Mouse (Mus musculus): ENCODE measurements around the gene Dcst2. TPM values are rescaled to one million over a fixed set of nuclear protein-coding genes. Genes with fewer than 3 reads are reported as not detected.

Gene Dcst2
- polyA plus RNA-seq (2012; rRNA removed): 0.03 and 0.06 TPM in 2 replicates

GRCm38 (mm10) chr3:89361675-89362074 is at the start of gene Dcst2:
Dcst2 (plus strand) TSS chr3:89361975.

GRCm38 (mm10) chr3:89322514-89323165 is 39.1 kb upstream of the Dcst2 start, which contains the start of gene Efna3:
Efna3 (minus strand) TSS chr3:89322965.

GRCm38 (mm10) chr3:89337721-89338578 is 23.8 kb upstream of the Dcst2 start, which contains the start of gene Efna4:
Efna4 (minus strand) TSS chr3:89338028.

GRCm38 (mm10) chr3:89349869-89350501 is 11.8 kb upstream of the Dcst2 start, which contains the start of gene Adam15:
Adam15 (minus strand) TSS chr3:89349996.

GRCm38 (mm10) chr3:89365153-89365485 is 3.3 kb downstream of the Dcst2 start, which contains the start of gene Dcst1:
Dcst1 (minus strand) TSS chr3:89365253.

GRCm38 (mm10) chr3:89394006-89394893 is 32.5 kb downstream of the Dcst2 start, which contains the start of gene Zbtb7b:
Zbtb7b (minus strand) TSS chr3:89394776.

GRCm38 (mm10) chr3:89402693-89403092 is 40.9 kb downstream of the Dcst2 start, which contains the start of gene Lenep:
Lenep (minus strand) TSS chr3:89402793.

GRCm38 (mm10) chr3:89411490-89412393 is 50.0 kb downstream of the Dcst2 start, which contains the start of gene Flad1:
Flad1 (minus strand) TSS chr3:89411870.

GRCm38 (mm10) chr3:89418170-89418860 is 56.5 kb downstream of the Dcst2 start, which contains the start of the genes Cks1b and Shc1:
Cks1b (minus strand) TSS chr3:89418383.
Shc1 (plus strand) TSS chr3:89418443.

Other genes with a start within 250 kb of the Dcst2 start
- gene Pklr, start 225.8 kb upstream of the Dcst2 start, polyA plus RNA-seq (2012; rRNA removed): 123 and 144 TPM in 2 replicates
- 0.23 and 0.28 TPM in 2 replicates for gene Hcn3, start 201.8 kb upstream of the Dcst2 start, polyA plus RNA-seq (2012; rRNA removed)
- 26.2 and 28.4 TPM in 2 replicates for gene Clk2, start 197.2 kb upstream of the Dcst2 start, polyA plus RNA-seq (2012; rRNA removed)
- gene Scamp3, start 184.5 kb upstream of the Dcst2 start, polyA plus RNA-seq (2012; rRNA removed): 31.9 and 35.9 TPM in 2 replicates
- gene Fam189b, start 178.8 kb upstream of the Dcst2 start, polyA plus RNA-seq (2012; rRNA removed): 3.6 and 3.7 TPM in 2 replicates
- 14.6 and 18.2 TPM in 2 replicates for gene Gba, start 159.0 kb upstream of the Dcst2 start, polyA plus RNA-seq (2012; rRNA removed)
- gene Thbs3, start 146.8 kb upstream of the Dcst2 start, polyA plus RNA-seq (2012; rRNA removed): 1.1 and 3.1 TPM in 2 replicates
- 71.4 and 87.2 TPM in 2 replicates for gene Mtx1, start 134.9 kb upstream of the Dcst2 start, polyA plus RNA-seq (2012; rRNA removed)
- 0.08 and 0.14 TPM in 2 replicates for gene Muc1, start 132.9 kb upstream of the Dcst2 start, polyA plus RNA-seq (2012; rRNA removed)
- gene Krtcap2, start 116.0 kb upstream of the Dcst2 start, polyA plus RNA-seq (2012; rRNA removed): 23.3 and 25.5 TPM in 2 replicates
- 0.19 and 0.23 TPM in 2 replicates for gene Trim46, start 115.7 kb upstream of the Dcst2 start, polyA plus RNA-seq (2012; rRNA removed)
- gene Dpm3, start 102.6 kb upstream of the Dcst2 start, polyA plus RNA-seq (2012; rRNA removed): 82.7 and 87.0 TPM in 2 replicates
- gene Slc50a1, start 91.4 kb upstream of the Dcst2 start, polyA plus RNA-seq (2012; rRNA removed): 14.5 and 16.6 TPM in 2 replicates
- 3.6 and 3.7 TPM in 2 replicates for gene Efna1, start 80.8 kb upstream of the Dcst2 start, polyA plus RNA-seq (2012; rRNA removed)
- gene Efna3, start 39.0 kb upstream of the Dcst2 start, polyA plus RNA-seq (2012; rRNA removed): 0.03 and 0.15 TPM in 2 replicates
- gene Efna4, start 23.9 kb upstream of the Dcst2 start, polyA plus RNA-seq (2012; rRNA removed): 0.82 and 0.97 TPM in 2 replicates
- gene Adam15, start 12.0 kb upstream of the Dcst2 start, polyA plus RNA-seq (2012; rRNA removed): 5.7 and 6.1 TPM in 2 replicates
- gene Dcst1, start 3.3 kb downstream of the Dcst2 start, polyA plus RNA-seq (2012; rRNA removed): 0.01 TPM in 1 of 2 replicates, not detected in the other
- 5.4 and 7.3 TPM in 2 replicates for gene Zbtb7b, start 32.8 kb downstream of the Dcst2 start, polyA plus RNA-seq (2012; rRNA removed)
- 0.49 and 0.61 TPM in 2 replicates for gene Lenep, start 40.8 kb downstream of the Dcst2 start, polyA plus RNA-seq (2012; rRNA removed)
- 9.2 and 9.8 TPM in 2 replicates for gene Flad1, start 49.9 kb downstream of the Dcst2 start, polyA plus RNA-seq (2012; rRNA removed)
- 124 and 141 TPM in 2 replicates for gene Cks1b, start 56.4 kb downstream of the Dcst2 start, polyA plus RNA-seq (2012; rRNA removed)
- gene Shc1, start 56.5 kb downstream of the Dcst2 start, polyA plus RNA-seq (2012; rRNA removed): 34.7 and 39.6 TPM in 2 replicates
- 13.1 and 15.0 TPM in 2 replicates for gene Pygo2, start 68.2 kb downstream of the Dcst2 start, polyA plus RNA-seq (2012; rRNA removed)
- 2.9 and 3.3 TPM in 2 replicates for gene Pbxip1, start 74.7 kb downstream of the Dcst2 start, polyA plus RNA-seq (2012; rRNA removed)
- gene Pmvk, start 92.6 kb downstream of the Dcst2 start, polyA plus RNA-seq (2012; rRNA removed): 33.0 and 35.2 TPM in 2 replicates
- gene Kcnn3, start 158.2 kb downstream of the Dcst2 start, polyA plus RNA-seq (2012; rRNA removed): 0.01 and 0.08 TPM in 2 replicates